Mouse (Mus musculus): ENCODE data around the gene Pck2.

- TF ChIP-seq POLR2A (IDR thresholded peaks at IDR 0.05; ENCODE audit: borderline replicate concordance, low read depth, low read length): no peak
- TF ChIP-seq CTCF (IDR thresholded peaks at IDR 0.05; ENCODE audit: low read depth, low read length): no peak
Measured at GRCm38 (mm10) chr14:55520451-55521361, 19.4 kb upstream of the Pck2 start.

Data from bone marrow macrophage, adult 2 months (primary cell).